Mouse (Mus musculus) ovary, postnatal 10 days (tissue): Measurements from ENCODE around the gene Lime1.

ENCODE experiments used
- DNase-seq: peaks from one replicate; pipeline ENCODE4 v3.0.0; 2022; ENCODE audit warnings: low spot score

Gene Lime1

GRCm38 (mm10) chr2:181379778-181380177, at the start of gene Lime1:
Gene Lime1, plus strand, starts transcription at chr2:181380078.
- DNase-seq, result no peak

GRCm38 (mm10) chr2:181332542-181332941, 47.3 kb upstream of the Lime1 start:
- no peak for DNase-seq

GRCm38 (mm10) chr2:181334023-181334422, 45.9 kb upstream of the Lime1 start:
- peak; percentile 20 for DNase-seq

- no peak for DNase-seq
Measured at GRCm38 (mm10) chr2:181340426-181340825, 39.5 kb upstream of the Lime1 start.

GRCm38 (mm10) chr2:181342766-181343165, 37.1 kb upstream of the Lime1 start:
- no peak for DNase-seq

- no peak for DNase-seq
Measured at GRCm38 (mm10) chr2:181356780-181357179, 23.1 kb upstream of the Lime1 start.

GRCm38 (mm10) chr2:181363946-181364345, 15.9 kb upstream of the Lime1 start:
- no peak for DNase-seq

- no peak for DNase-seq
Measured at GRCm38 (mm10) chr2:181364487-181364859, 15.4 kb upstream of the Lime1 start.

- peak; percentile 71 for DNase-seq
Measured at GRCm38 (mm10) chr2:181364860-181365596, 14.8 kb upstream of the Lime1 start, which contains the start of the genes Zgpat and Arfrp1. Gene Zgpat, plus strand, starts transcription at chr2:181364928. Gene Arfrp1, minus strand, starts transcription at chr2:181365404.

GRCm38 (mm10) chr2:181365655-181366075, 14.2 kb upstream of the Lime1 start:
- DNase-seq, result no peak

- no peak for DNase-seq
Measured at GRCm38 (mm10) chr2:181370001-181370400, 9.9 kb upstream of the Lime1 start.

- no peak for DNase-seq
Measured at GRCm38 (mm10) chr2:181375787-181376186, 4.1 kb upstream of the Lime1 start.

GRCm38 (mm10) chr2:181377230-181377629, 2.6 kb upstream of the Lime1 start:
- DNase-seq, result no peak

GRCm38 (mm10) chr2:181378701-181379100, 1.2 kb upstream of the Lime1 start:
- DNase-seq, result no peak

GRCm38 (mm10) chr2:181380251-181380650, 373 bp downstream of the Lime1 start:
- DNase-seq, result no peak

- DNase-seq, result no peak
Measured at GRCm38 (mm10) chr2:181381107-181381506, 1.2 kb downstream of the Lime1 start.

GRCm38 (mm10) chr2:181381631-181382306, 1.9 kb downstream of the Lime1 start:
- no peak for DNase-seq

- no peak for DNase-seq
Measured at GRCm38 (mm10) chr2:181384463-181384862, 4.6 kb downstream of the Lime1 start.

- DNase-seq, result no peak
Measured at GRCm38 (mm10) chr2:181384919-181385391, 5.1 kb downstream of the Lime1 start.

GRCm38 (mm10) chr2:181385885-181386284, 6.0 kb downstream of the Lime1 start:
- peak; percentile 19 for DNase-seq

- no peak for DNase-seq
Measured at GRCm38 (mm10) chr2:181386663-181387210, 6.9 kb downstream of the Lime1 start.

GRCm38 (mm10) chr2:181390136-181390870, 10.4 kb downstream of the Lime1 start:
- no peak for DNase-seq
